Mouse (Mus musculus): ENCODE results near the gene Slc25a39.

- TF ChIP-seq POLR2A (IDR thresholded peaks at IDR 0.05; ENCODE audit: extremely low read depth, insufficient read depth, low read length) (no peak), CTCF (IDR thresholded peaks at IDR 0.05; ENCODE audit: low read depth, low read length) (no peak)
Observed at GRCm38 (mm10) chr11:102361776-102362495, 45.8 kb downstream of the Slc25a39 start.
